Mouse (Mus musculus) stomach, embryonic 16.5 days (tissue): ENCODE results near the gene Arhgef7. TPM values are rescaled to one million over a fixed set of nuclear protein-coding genes. Genes with fewer than 3 reads are reported as not detected.
"Not testable (repeated sequence)": the region's sequence is repeated elsewhere in the genome, so short reads cannot be mapped to it uniquely, and the experiment has no call there.

ENCODE experiments used
- ATAC-seq: fragments of 200-750 bp; cut with Nextera tagmentation; 2 replicates; pipeline ENCODE4 v1.8.0; 2017; ENCODE audit warnings: moderate number of reproducible peaks, moderate TSS enrichment; ENCODE audit not compliant: insufficient read depth, low FRiP score
- H3K27ac ChIP-seq: fragments of 300-500 bp; sonication (generic); 2 replicates; pipeline ENCODE4 v1.5.1; 2014; ENCODE audit warnings: low read length
- H3K27me3 ChIP-seq: fragments of 300-500 bp; sonication (generic); 2 replicates; pipeline ENCODE4 v1.6.1; 2014; ENCODE audit warnings: low read length, control low read depth, mixed read lengths; ENCODE audit not compliant: control insufficient read depth, insufficient read depth
- H3K36me3 ChIP-seq: fragments of 300-500 bp; sonication (generic); 2 replicates; pipeline ENCODE4 v1.6.1; 2014; ENCODE audit warnings: low read length; ENCODE audit not compliant: control insufficient read depth, insufficient read depth
- H3K4me1 ChIP-seq: fragments of 300-500 bp; sonication (generic); 2 replicates; pipeline ENCODE4 v1.6.1; 2014; ENCODE audit warnings: low read length, control low read depth, mixed read lengths; ENCODE audit not compliant: control insufficient read depth, insufficient read depth
- H3K4me2 ChIP-seq: fragments of 300-500 bp; sonication (generic); 2 replicates; pipeline ENCODE4 v1.6.1; 2014; ENCODE audit warnings: low read depth, low read length, mixed read lengths
- H3K4me3 ChIP-seq: fragments of 300-500 bp; sonication (generic); replicated peaks from 2 replicates; pipeline ENCODE4 v1.5.1; 2014; ENCODE audit warnings: mild to moderate bottlenecking, low read length
- H3K9ac ChIP-seq: fragments of 300-500 bp; sonication (generic); 2 replicates; pipeline ENCODE4 v1.6.1; 2014; ENCODE audit warnings: low read length
- H3K9me3 ChIP-seq: fragments of 300-500 bp; sonication (generic); replicated peaks from 2 replicates; pipeline ENCODE4 v1.6.1; 2016; ENCODE audit warnings: low read length, control low read depth; ENCODE audit not compliant: control insufficient read depth
- WGBS: fragments of 180-500 bp; shearing (Covaris S2); extraction: QIAGEN DNeasy Blood & Tissue Kit; methylation state at CpG from one replicate; pipeline ENCODE4 v1.1.7; 2014; 5-methylcytosine and 5-hydroxymethylcytosine counted together
- polyA plus RNA-seq: library from polyadenylated mRNA; unstranded; fragments of >200 nt; fragmentation: Nextera tagmentation; extraction: Ambion mirVana; gene quantifications from 2 replicates; pipeline ENCODE4 v1.2.1, GENCODE M21; 2015

Gene Arhgef7
- polyA plus RNA-seq, 1 experiment from 2014 or later, result 32.7 TPM

DNA sequence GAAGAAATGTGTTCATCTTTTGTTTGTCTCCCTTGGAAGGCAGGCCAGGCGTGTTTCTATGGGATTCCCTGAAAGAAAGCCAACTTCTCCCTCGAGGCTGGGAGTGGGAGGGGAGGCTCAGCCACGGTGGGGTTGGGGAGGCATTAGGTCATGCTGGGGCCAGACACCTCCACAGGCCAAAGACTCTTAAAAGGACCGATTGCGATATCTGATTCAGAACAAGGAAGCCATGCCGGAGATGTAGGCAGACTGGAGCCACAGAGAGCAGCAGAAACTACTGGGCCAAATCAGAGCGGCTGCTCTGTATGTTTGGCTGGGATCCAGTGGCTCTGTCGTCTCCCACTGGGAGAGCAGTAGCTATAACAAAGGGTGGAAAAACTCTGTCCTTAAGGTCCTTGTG is 114.0 kb downstream of the Arhgef7 start:
- Histone ChIP-seq H3K36me3 (no peaks in the 10 kb centered on the region), H3K9me3 (no peaks in the 10 kb centered on the region), H3K4me2 (no peak overlapping the region), H3K27ac (no peak overlapping the region), H3K9ac (no peak overlapping the region), H3K27me3 (no peaks in the 10 kb centered on the region), H3K4me1 (no peaks in the 10 kb centered on the region; the same call in 1 of the 2 replicates), H3K4me3 (no peak overlapping the region)
- no peak for ATAC-seq
- 24% methylated on average over 8 of the region's 8 CpGs for WGBS

DNA sequence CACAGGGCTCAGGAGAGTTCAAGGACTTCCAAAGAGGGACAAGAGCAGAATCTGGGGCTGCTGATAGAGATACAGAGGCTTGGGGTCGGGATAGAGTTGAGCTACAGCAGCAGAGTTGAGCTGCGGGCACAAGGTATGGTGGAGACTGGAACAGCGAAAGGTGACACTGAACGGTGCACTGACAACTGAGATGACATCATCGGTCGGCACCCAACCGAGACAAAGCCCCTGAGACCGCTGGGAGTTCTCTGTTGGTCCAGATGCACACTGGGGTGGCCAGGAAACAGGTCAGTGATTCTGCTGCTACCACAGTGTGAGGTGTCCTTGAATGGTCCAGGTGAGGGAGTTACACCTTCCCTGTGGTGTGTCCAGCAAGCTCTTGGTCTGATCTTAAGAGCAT is 115.2 kb downstream of the Arhgef7 start:
- Histone ChIP-seq H3K27me3 (no peaks in the 10 kb centered on the region), H3K36me3 (no peaks in the 10 kb centered on the region), H3K4me3 (no peak overlapping the region), H3K4me2 (no peak overlapping the region), H3K27ac (no peak overlapping the region), H3K9me3 (no peaks in the 10 kb centered on the region), H3K4me1 (no peaks in the 10 kb centered on the region; the same call in 1 of the 2 replicates), H3K9ac (no peak overlapping the region)
- no peak for ATAC-seq
- 80% methylated on average over 8 of the region's 8 CpGs for WGBS

DNA sequence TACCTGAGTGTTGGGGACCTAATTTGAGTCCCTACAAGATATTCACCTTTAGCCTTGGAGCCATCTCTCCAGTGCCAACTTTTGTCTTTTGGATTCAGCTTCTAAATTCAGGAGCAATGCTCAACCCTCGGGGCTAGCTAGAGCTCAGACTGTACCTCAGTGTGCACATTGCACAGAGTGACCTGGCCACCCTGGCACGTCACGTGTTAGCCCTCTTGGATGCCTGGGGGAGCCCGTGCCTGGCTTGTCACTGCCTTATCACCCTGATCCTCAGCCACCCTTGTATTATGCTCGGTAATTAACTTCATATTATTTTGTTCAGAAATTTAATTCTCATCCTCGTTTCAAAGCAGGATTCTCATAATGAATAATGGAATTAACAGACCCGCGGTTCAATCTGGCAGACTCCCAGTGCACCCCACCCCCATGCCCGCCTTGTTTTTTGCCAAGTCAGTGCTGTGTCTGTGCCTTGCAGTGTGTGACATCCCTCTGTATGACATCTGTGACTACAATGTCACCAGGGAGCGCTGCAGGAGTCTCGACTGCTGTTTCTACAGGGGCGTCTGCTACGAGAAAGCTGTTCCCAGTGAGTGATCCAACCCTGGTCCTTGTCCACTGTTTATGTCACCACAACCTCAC is 116.3 kb downstream of the Arhgef7 start:
- H3K27ac ChIP-seq, result no peak overlapping the region
- no peaks in the 10 kb centered on the region; the same call in 1 of the 2 replicates for H3K4me1 ChIP-seq
- no peaks in the 10 kb centered on the region for H3K9me3 ChIP-seq
- ATAC-seq, result no peak
- no peak overlapping the region for H3K9ac ChIP-seq
- H3K36me3 ChIP-seq, result no peaks in the 10 kb centered on the region
- WGBS, result 76% methylated on average over 13 of the region's 13 CpGs
- H3K4me2 ChIP-seq, result no peak overlapping the region
- no peak overlapping the region for H3K4me3 ChIP-seq
- H3K27me3 ChIP-seq, result no peaks in the 10 kb centered on the region

DNA sequence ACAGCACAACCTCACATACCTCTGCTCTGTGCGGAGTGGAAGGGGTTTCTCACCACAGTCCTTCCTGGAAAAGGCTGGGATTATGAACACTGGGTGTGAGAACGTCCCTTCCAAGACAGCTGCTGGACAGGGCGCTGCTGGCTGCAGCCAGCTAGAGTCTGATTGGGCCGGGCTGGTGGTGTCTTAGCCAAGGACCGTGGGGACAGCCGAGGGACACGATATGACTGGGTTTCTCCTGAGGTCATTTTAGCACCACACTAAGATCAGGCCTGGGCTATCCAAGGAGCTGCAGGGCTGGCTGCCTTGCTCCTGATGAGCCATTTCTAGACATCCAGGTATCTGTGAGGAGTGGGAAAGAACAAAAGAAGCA is 116.8 kb downstream of the Arhgef7 start:
- Histone ChIP-seq H3K9me3 (no peaks in the 10 kb centered on the region), H3K27ac (no peak overlapping the region), H3K9ac (no peak overlapping the region), H3K4me1 (no peaks in the 10 kb centered on the region; the same call in 1 of the 2 replicates), H3K27me3 (no peaks in the 10 kb centered on the region), H3K36me3 (no peaks in the 10 kb centered on the region), H3K4me3 (no peak overlapping the region), H3K4me2 (no peak overlapping the region)
- no peak for ATAC-seq
- 81% methylated on average over 7 of the region's 7 CpGs for WGBS

DNA sequence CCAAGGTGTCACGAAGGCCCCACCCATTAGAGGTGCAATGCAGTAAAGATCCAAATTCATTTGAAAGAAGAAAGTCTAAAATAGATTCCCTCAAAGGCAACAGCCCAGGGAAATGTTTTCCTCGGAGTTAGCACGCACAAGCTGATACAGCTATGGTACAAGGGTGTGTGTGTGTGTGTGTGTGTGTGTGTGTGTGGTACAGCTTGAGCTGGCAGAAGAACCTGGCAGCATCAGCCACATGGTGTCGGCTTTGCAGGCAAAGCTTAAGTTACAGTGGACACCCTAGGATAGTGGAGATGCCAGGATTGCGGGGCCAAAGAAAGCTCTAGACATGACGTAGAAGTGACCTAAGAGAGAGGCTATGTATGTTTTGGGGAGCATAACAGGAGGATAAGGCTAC is 119.3 kb downstream of the Arhgef7 start:
- Histone ChIP-seq H3K27ac (no peak overlapping the region), H3K4me3 (no peak overlapping the region), H3K4me1 (no peaks in the 10 kb centered on the region), H3K27me3 (no peaks in the 10 kb centered on the region), H3K36me3 (no peaks in the 10 kb centered on the region), H3K9me3 (no peaks in the 10 kb centered on the region), H3K4me2 (no peak overlapping the region), H3K9ac (no peak overlapping the region)
- WGBS, result 89% methylated on average over 6 of the region's 6 CpGs
- ATAC-seq, result no peak

DNA sequence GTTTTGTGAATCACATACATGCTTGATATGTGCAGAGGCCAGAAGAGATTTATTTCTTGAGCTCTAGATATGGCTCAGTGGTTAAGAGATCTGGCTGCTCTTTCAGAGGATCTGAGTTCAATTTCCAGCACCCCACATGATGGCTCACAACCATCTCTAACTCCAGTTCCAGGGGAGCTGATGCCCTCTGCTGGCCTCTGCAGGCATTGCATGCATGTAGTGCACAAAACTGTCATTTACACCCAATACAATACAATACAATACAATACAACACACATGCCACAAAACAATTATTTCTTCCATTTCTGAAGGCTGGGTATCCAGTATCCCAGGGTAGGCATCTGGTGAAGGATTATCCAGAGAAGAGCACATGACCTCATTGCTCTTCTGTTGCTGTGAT is 140.3 kb downstream of the Arhgef7 start:
- Histone ChIP-seq H3K9me3 (no peaks in the 10 kb centered on the region), H3K36me3 (no peaks in the 10 kb centered on the region), H3K4me1 (no peaks in the 10 kb centered on the region), H3K27ac (no peak overlapping the region), H3K9ac (no peak overlapping the region), H3K27me3 (no peaks in the 10 kb centered on the region), H3K4me2 (no peak overlapping the region), H3K4me3 (no peak overlapping the region)
- ATAC-seq, result no peak

DNA sequence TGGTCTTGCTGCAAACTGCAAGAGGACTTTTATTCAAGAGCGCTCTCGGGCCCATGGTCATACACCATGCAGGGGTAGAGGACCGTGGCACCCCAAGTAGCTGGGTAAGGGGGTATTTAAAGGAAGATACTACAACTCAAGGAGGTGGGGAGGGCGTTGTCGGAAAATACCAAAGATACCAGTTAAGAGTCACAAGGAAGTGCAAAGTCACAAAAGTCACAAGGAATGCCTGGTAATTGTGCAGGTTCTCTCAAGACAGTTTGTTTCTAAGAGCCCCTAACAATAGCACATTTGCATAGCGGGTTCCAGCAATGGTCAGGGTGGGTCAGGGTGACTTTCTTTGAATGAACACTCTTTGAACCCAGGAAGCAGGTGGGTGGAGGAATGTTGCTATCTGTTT is 146.7 kb downstream of the Arhgef7 start:
- not testable (repeated sequence) for H3K4me2 ChIP-seq, H3K9me3 ChIP-seq, H3K27me3 ChIP-seq, H3K4me3 ChIP-seq, H3K4me1 ChIP-seq, H3K36me3 ChIP-seq, ATAC-seq, H3K9ac ChIP-seq, H3K27ac ChIP-seq
- 83% methylated on average over 6 of the region's 6 CpGs for WGBS

DNA sequence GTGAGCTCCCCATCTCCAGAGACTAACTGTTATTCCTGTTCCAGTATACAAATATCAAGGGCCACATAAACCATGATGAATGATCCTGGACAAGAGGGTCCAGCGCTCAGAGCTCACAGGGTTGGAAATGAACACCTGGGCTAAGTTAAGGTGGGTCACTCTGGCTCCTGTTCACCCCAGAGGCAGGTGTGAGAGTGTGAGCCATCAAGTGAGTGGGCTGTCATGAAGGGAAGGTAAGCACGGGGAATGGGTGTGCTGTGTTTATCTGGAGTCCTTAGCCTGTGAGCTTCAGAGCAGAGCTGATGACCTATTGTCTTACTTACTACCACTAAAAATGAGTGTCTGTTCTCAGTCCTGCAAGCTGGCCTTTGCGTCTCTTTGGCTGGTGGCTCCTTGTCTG is 157.1 kb downstream of the Arhgef7 start:
- Histone ChIP-seq H3K27me3 (no peaks in the 10 kb centered on the region), H3K27ac (no peak overlapping the region), H3K4me1 (no peaks in the 10 kb centered on the region), H3K9ac (no peak overlapping the region), H3K4me3 (no peak overlapping the region), H3K36me3 (no peaks in the 10 kb centered on the region), H3K9me3 (no peaks in the 10 kb centered on the region; the same call in 1 of the 2 replicates), H3K4me2 (no peak overlapping the region)
- ATAC-seq, result no peak
- WGBS, result 93% methylated on average over 3 of the region's 3 CpGs
